Mouse (Mus musculus): ENCODE results near the gene Rab5if. TPM values are rescaled to one million over a fixed set of nuclear protein-coding genes. Genes with fewer than 3 reads are reported as not detected.
"Not testable (repeated sequence)": the region's sequence is repeated elsewhere in the genome, so short reads cannot be mapped to it uniquely, and the experiment has no call there.

Rab5if gene
- polyA plus RNA-seq, 1 experiment from 2014 or later = 247 TPM

- no peaks in the 10 kb centered on the region for H3K36me3 ChIP-seq (ENCODE audit: control insufficient read depth, insufficient read depth, low read length)
- 84% methylated on average over 2 of the region's 2 CpGs for WGBS
These were observed 38.4 kb downstream of the Rab5if start for GRCm38 (mm10) chr2:156901344-156901743.

GRCm38 (mm10) chr2:156901883-156902282 lies 39.0 kb downstream of the Rab5if start:
- no peak for ATAC-seq (replicated peaks; ENCODE audit: low FRiP score)
- no peak overlapping the region for H3K9ac ChIP-seq (ENCODE audit: low read depth, low read length)
- no peak overlapping the region for H3K4me3 ChIP-seq (ENCODE audit: low read depth, low read length)
- H3K27me3 ChIP-seq (replicated peaks; ENCODE audit: control insufficient read depth, insufficient read depth, low read length) = no peaks in the 10 kb centered on the region
- WGBS = 67% methylated on average over 6 of the region's 6 CpGs
- H3K27ac ChIP-seq (ENCODE audit: low read depth, low read length) = no peak overlapping the region
- peaks cover 20% of the 10 kb centered on the region for H3K4me1 ChIP-seq (replicated peaks; ENCODE audit: control insufficient read depth, insufficient read depth, low read length)
- no peak overlapping the region for H3K4me2 ChIP-seq
- DNase-seq (ENCODE audit: low spot score) = no peak
- no peaks in the 10 kb centered on the region for H3K9me3 ChIP-seq (ENCODE audit: control insufficient read depth, low read length)
- no peaks in the 10 kb centered on the region for H3K36me3 ChIP-seq (ENCODE audit: control insufficient read depth, insufficient read depth, low read length)

More at GRCm38 (mm10) chr2:156901344-156901743, 38.4 kb downstream of the Rab5if start:
- H3K4me1 ChIP-seq (replicated peaks; ENCODE audit: control insufficient read depth, insufficient read depth, low read length) = peaks cover 21% of the 10 kb centered on the region
- H3K4me3 ChIP-seq (ENCODE audit: low read depth, low read length) = no peak overlapping the region
- no peak overlapping the region for H3K4me2 ChIP-seq
- no peak overlapping the region for H3K9ac ChIP-seq (ENCODE audit: low read depth, low read length)
- no peaks in the 10 kb centered on the region for H3K9me3 ChIP-seq (ENCODE audit: control insufficient read depth, low read length)
- no peaks in the 10 kb centered on the region for H3K27me3 ChIP-seq (replicated peaks; ENCODE audit: control insufficient read depth, insufficient read depth, low read length)
- H3K27ac ChIP-seq (ENCODE audit: low read depth, low read length) = no peak overlapping the region
- DNase-seq (ENCODE audit: low spot score) = no peak
- no peak for ATAC-seq (replicated peaks; ENCODE audit: low FRiP score)

GRCm38 (mm10) chr2:156902411-156902810 lies 39.5 kb downstream of the Rab5if start:
- H3K36me3 ChIP-seq (ENCODE audit: control insufficient read depth, insufficient read depth, low read length); H3K27me3 ChIP-seq (replicated peaks; ENCODE audit: control insufficient read depth, insufficient read depth, low read length); H3K27ac ChIP-seq (ENCODE audit: low read depth, low read length); H3K9ac ChIP-seq (ENCODE audit: low read depth, low read length); H3K4me2 ChIP-seq; H3K4me3 ChIP-seq (ENCODE audit: low read depth, low read length); DNase-seq (ENCODE audit: low spot score); H3K9me3 ChIP-seq (ENCODE audit: control insufficient read depth, low read length); ATAC-seq (replicated peaks; ENCODE audit: low FRiP score): not testable (repeated sequence)
- WGBS = 83% methylated on average over 4 of the region's 4 CpGs
- H3K4me1 ChIP-seq (replicated peaks; ENCODE audit: control insufficient read depth, insufficient read depth, low read length) = peaks cover 16% of the 10 kb centered on the region

GRCm38 (mm10) chr2:156903367-156903766 lies 40.4 kb downstream of the Rab5if start:
- no peak overlapping the region for H3K27ac ChIP-seq (ENCODE audit: low read depth, low read length)
- H3K36me3 ChIP-seq (ENCODE audit: control insufficient read depth, insufficient read depth, low read length) = no peaks in the 10 kb centered on the region
- ATAC-seq (replicated peaks; ENCODE audit: low FRiP score) = no peak
- no peak overlapping the region for H3K9ac ChIP-seq (ENCODE audit: low read depth, low read length)
- peaks cover 9% of the 10 kb centered on the region for H3K4me1 ChIP-seq (replicated peaks; ENCODE audit: control insufficient read depth, insufficient read depth, low read length)
- no peaks in the 10 kb centered on the region for H3K27me3 ChIP-seq (replicated peaks; ENCODE audit: control insufficient read depth, insufficient read depth, low read length)
- WGBS = 37% methylated on average over 2 of the region's 2 CpGs
- no peak overlapping the region for H3K4me3 ChIP-seq (ENCODE audit: low read depth, low read length)
- no peaks in the 10 kb centered on the region for H3K9me3 ChIP-seq (ENCODE audit: control insufficient read depth, low read length)
- no peak for DNase-seq (ENCODE audit: low spot score)
- H3K4me2 ChIP-seq = no peak overlapping the region

- ATAC-seq (replicated peaks; ENCODE audit: low FRiP score) = no peak
- DNase-seq (ENCODE audit: low spot score) = no peak
These were observed 42.2 kb downstream of the Rab5if start for GRCm38 (mm10) chr2:156904976-156905717.

GRCm38 (mm10) chr2:156905931-156906330 lies 43.0 kb downstream of the Rab5if start:
- H3K4me1 ChIP-seq (replicated peaks; ENCODE audit: control insufficient read depth, insufficient read depth, low read length); H3K9ac ChIP-seq (ENCODE audit: low read depth, low read length); H3K4me2 ChIP-seq; H3K27ac ChIP-seq (ENCODE audit: low read depth, low read length); H3K9me3 ChIP-seq (ENCODE audit: control insufficient read depth, low read length); H3K27me3 ChIP-seq (replicated peaks; ENCODE audit: control insufficient read depth, insufficient read depth, low read length); H3K36me3 ChIP-seq (ENCODE audit: control insufficient read depth, insufficient read depth, low read length); DNase-seq (ENCODE audit: low spot score); H3K4me3 ChIP-seq (ENCODE audit: low read depth, low read length); ATAC-seq (replicated peaks; ENCODE audit: low FRiP score): not testable (repeated sequence)
- 41% methylated on average over 4 of the region's 4 CpGs for WGBS

More at GRCm38 (mm10) chr2:156904976-156905717, 42.2 kb downstream of the Rab5if start:
- Histone ChIP-seq H3K4me2 (no peak overlapping the region), H3K27ac (ENCODE audit: low read depth, low read length) (no peak overlapping the region), H3K9ac (ENCODE audit: low read depth, low read length) (no peak overlapping the region), H3K4me3 (ENCODE audit: low read depth, low read length) (no peak overlapping the region), H3K36me3 (ENCODE audit: control insufficient read depth, insufficient read depth, low read length) (no peaks in the 10 kb centered on the region), H3K4me1 (replicated peaks; ENCODE audit: control insufficient read depth, insufficient read depth, low read length) (no peaks in the 10 kb centered on the region), H3K9me3 (ENCODE audit: control insufficient read depth, low read length) (no peaks in the 10 kb centered on the region), H3K27me3 (replicated peaks; ENCODE audit: control insufficient read depth, insufficient read depth, low read length) (no peaks in the 10 kb centered on the region)
- WGBS = 35% methylated on average over 6 of the region's 6 CpGs

GRCm38 (mm10) chr2:156913191-156913590 lies 50.3 kb downstream of the Rab5if start:
- peaks cover 5% of the 10 kb centered on the region; the same call in 1 of the 2 replicates for H3K4me1 ChIP-seq (replicated peaks; ENCODE audit: control insufficient read depth, insufficient read depth, low read length)
- H3K27me3 ChIP-seq (replicated peaks; ENCODE audit: control insufficient read depth, insufficient read depth, low read length) = no peaks in the 10 kb centered on the region
- H3K4me3 ChIP-seq (ENCODE audit: low read depth, low read length) = no peak overlapping the region
- H3K4me2 ChIP-seq = no peak overlapping the region
- H3K27ac ChIP-seq (ENCODE audit: low read depth, low read length) = no peak overlapping the region
- DNase-seq (ENCODE audit: low spot score) (no peak), ATAC-seq (replicated peaks; ENCODE audit: low FRiP score) (no peak)
- H3K36me3 ChIP-seq (ENCODE audit: control insufficient read depth, insufficient read depth, low read length) = no peaks in the 10 kb centered on the region
- no peaks in the 10 kb centered on the region for H3K9me3 ChIP-seq (ENCODE audit: control insufficient read depth, low read length)
- 77% methylated on average over 5 of the region's 5 CpGs for WGBS
- H3K9ac ChIP-seq (ENCODE audit: low read depth, low read length) = no peak overlapping the region

GRCm38 (mm10) chr2:156915559-156915958 lies 52.6 kb downstream of the Rab5if start:
- Histone ChIP-seq H3K36me3 (ENCODE audit: control insufficient read depth, insufficient read depth, low read length) (no peaks in the 10 kb centered on the region), H3K27me3 (replicated peaks; ENCODE audit: control insufficient read depth, insufficient read depth, low read length) (no peaks in the 10 kb centered on the region), H3K27ac (ENCODE audit: low read depth, low read length) (no peak overlapping the region), H3K4me2 (no peak overlapping the region), H3K4me1 (replicated peaks; ENCODE audit: control insufficient read depth, insufficient read depth, low read length) (peaks cover 16% of the 10 kb centered on the region), H3K9ac (ENCODE audit: low read depth, low read length) (no peak overlapping the region), H3K4me3 (ENCODE audit: low read depth, low read length) (no peak overlapping the region), H3K9me3 (ENCODE audit: control insufficient read depth, low read length) (no peaks in the 10 kb centered on the region)
- DNase-seq (ENCODE audit: low spot score) (no peak), ATAC-seq (replicated peaks; ENCODE audit: low FRiP score) (no peak)
- 53% methylated on average over 3 of the region's 3 CpGs for WGBS

All from liver, embryonic 11.5 days (tissue).